In genomic region chr17:80372989-80373725, GRCm38 (mm10) we compare ENCODE assay signal across 8 mouse cellular contexts. TPM values are rescaled to one million over a fixed set of nuclear protein-coding genes. Genes with fewer than 3 reads are reported as not detected.
DNase-seq lines count a peak whose midpoint lies in the region; ATAC-seq and TF ChIP-seq lines count a peak whose summit lies in the region.

TSS of gene Gm10190 (minus strand) at chr17:80373541.

- no peak for TF ChIP-seq CTCF in brain, embryonic 14.5 days (IDR thresholded peaks at IDR 0.05; ENCODE audit: borderline replicate concordance, extremely low read depth, insufficient read depth, insufficient read length)
- TF ChIP-seq CTCF in small intestine, adult 2 months (IDR thresholded peaks at IDR 0.05; ENCODE audit: extremely low read depth, insufficient read length, insufficient replicate concordance, low read depth, low read length): no peak

- no peaks in the 10 kb centered on the region for H3K9me3 ChIP-seq in limb, embryonic 11.5 days (ENCODE audit: control insufficient read depth, low read length)
- no peaks in the 10 kb centered on the region for H3K9me3 ChIP-seq in midbrain, embryonic 13.5 days

- H3K4me2 ChIP-seq in limb, embryonic 11.5 days (ENCODE audit: low read depth, severe bottlenecking): peak within 1 kb of the TSS; percentile 78
- H3K4me2 ChIP-seq in midbrain, embryonic 13.5 days (replicated peaks): peak within 1 kb of the TSS; percentile 80

- H3K27ac ChIP-seq in limb, embryonic 11.5 days (replicated peaks; ENCODE audit: low read depth, low read length): no peak within 1 kb of the TSS
- peak within 1 kb of the TSS; percentile 83 for H3K27ac ChIP-seq in midbrain, embryonic 13.5 days
- H3K27ac ChIP-seq in small intestine, adult 2 months (ENCODE audit: insufficient read depth, low read depth, low read length): no peak within 1 kb of the TSS

- peak; percentile 94 for TF ChIP-seq POLR2A in brain, embryonic 14.5 days (IDR thresholded peaks at IDR 0.05; ENCODE audit: borderline replicate concordance, extremely low read depth, insufficient read depth, insufficient read length, poor library complexity, severe bottlenecking)
- TF ChIP-seq POLR2A in small intestine, adult 2 months (IDR thresholded peaks at IDR 0.05; ENCODE audit: low read depth, low read length): peak; percentile 48; the same call in 1 of the 2 replicates

- WGBS in limb, embryonic 11.5 days: 4% methylated on average over 92 of the region's 102 CpGs
- WGBS in midbrain, embryonic 13.5 days: 3% methylated on average over 101 of the region's 102 CpGs
- WGBS in small intestine, adult 2 months: under 1% methylated on average over 102 of the region's 102 CpGs

- no peaks in the 10 kb centered on the region for H3K4me1 ChIP-seq in limb, embryonic 11.5 days (ENCODE audit: control insufficient read depth, insufficient read depth, low read length)
- H3K4me1 ChIP-seq in midbrain, embryonic 13.5 days (replicated peaks): 0 out of 2 replicates have a peak, but pooled peaks cover 8% of the 10 kb centered on the region
- peaks cover 11% of the 10 kb centered on the region for H3K4me1 ChIP-seq in small intestine, adult 2 months (ENCODE audit: control insufficient read depth, insufficient read depth, insufficient read length, low read length)

- peak within 1 kb of the TSS; percentile 36 for H3K4me3 ChIP-seq in limb, embryonic 11.5 days (ENCODE audit: low read depth, low read length)
- peak within 1 kb of the TSS; percentile 53 for H3K4me3 ChIP-seq in midbrain, embryonic 13.5 days (replicated peaks)
- H3K4me3 ChIP-seq in small intestine, adult 2 months (ENCODE audit: low read depth, low read length): peak within 1 kb of the TSS; percentile 58

- no peaks in the 10 kb centered on the region for H3K36me3 ChIP-seq in limb, embryonic 11.5 days (ENCODE audit: control insufficient read depth, insufficient read depth, low read length)
- no peaks in the 10 kb centered on the region for H3K36me3 ChIP-seq in midbrain, embryonic 13.5 days
- no peaks in the 10 kb centered on the region for H3K36me3 ChIP-seq in small intestine, adult 2 months (ENCODE audit: control insufficient read depth, insufficient read depth, low read length)

- DNase-seq in brain, embryonic 14.5 days (ENCODE audit: low read depth): peak; percentile 98
- DNase-seq in heart, adult 8-10 months (ENCODE audit: low spot score): peak; percentile 78
- DNase-seq in kidney, adult 8-10 months: peak; percentile 86 to 88
- peak; percentile 87 for DNase-seq in limb, embryonic 11.5 days (ENCODE audit: low spot score)
- no peak for DNase-seq in adipocyte (ENCODE audit: low spot score)

- ATAC-seq in erythroblast, adult 5-6 weeks (replicated peaks; ENCODE audit: low FRiP score, poor library complexity, severe bottlenecking): peak; percentile 78
- ATAC-seq in limb, embryonic 11.5 days (ENCODE audit: insufficient number of reproducible peaks, low FRiP score, low TSS enrichment, low read depth): peak; percentile 95
- ATAC-seq in midbrain, embryonic 13.5 days: peak; percentile 99

- peak within 1 kb of the TSS; percentile 77 for H3K9ac ChIP-seq in limb, embryonic 11.5 days (ENCODE audit: low read length)
- peak within 1 kb of the TSS; percentile 75 for H3K9ac ChIP-seq in midbrain, embryonic 13.5 days (replicated peaks)

- no peaks in the 10 kb centered on the region for H3K27me3 ChIP-seq in limb, embryonic 11.5 days (ENCODE audit: control insufficient read depth, insufficient read depth, low read length)
- peaks cover 20% of the 10 kb centered on the region for H3K27me3 ChIP-seq in midbrain, embryonic 13.5 days
- no peaks in the 10 kb centered on the region for H3K27me3 ChIP-seq in small intestine, adult 2 months (ENCODE audit: control insufficient read depth, insufficient read depth, low read length)

RNA-seq across cellular contexts. Expression of gene Gm10190, which starts in this region (rescaled TPM):
- polyA plus RNA-seq in brain, embryonic 14.5 days (2012; rRNA removed): 0.93 and 2.3 TPM in 2 replicates
- not detected in 2 replicates for total RNA-seq in erythroblast, adult 5-6 weeks (2015; ENCODE audit: low replicate concordance)
- total RNA-seq in erythroblast, adult 5-6 weeks (2017; ENCODE audit: low replicate concordance): not detected in 2 replicates
- not detected for total RNA-seq in heart, adult 8-10 months (2022)
- polyA plus RNA-seq in limb, embryonic 11.5 days (2014; fragmentation: Nextera tagmentation; extraction: Ambion mirVana): 0.79 and 1.2 TPM in 2 replicates
- 1.6 and 2.7 TPM in 2 replicates for polyA plus RNA-seq in midbrain, embryonic 13.5 days (2015; fragmentation: Nextera tagmentation; extraction: Ambion mirVana)
- 0.87 TPM in 1 of 2 replicates, not detected in the other for polyA plus RNA-seq in small intestine, adult 2 months (2012; rRNA removed)

Comparison
In these comparisons a context has a peak if more than half of its experiments do, and no peak if none do; other contexts are left out.
1. Peak in ATAC-seq in erythroblast, adult 5-6 weeks; RNA of the gene not detected or under 1 TPM.
2. Peak in DNase-seq in heart, adult 8-10 months; RNA of the gene not detected or under 1 TPM.